Mouse (Mus musculus) frontal cortex, postnatal 36 days (tissue): ENCODE data around the gene Il13.

Experiments
- DNase-seq, 2 experiments: peaks; one replicate each; pipeline ENCODE4 v3.0.0; 2022; ENCODE audit warnings: low spot score in 2 of 2

Gene Il13

GRCm38 (mm10) chr11:53584849-53585248 lies 49.7 kb downstream of the Il13 start:
- DNase-seq = no peak

DNA sequence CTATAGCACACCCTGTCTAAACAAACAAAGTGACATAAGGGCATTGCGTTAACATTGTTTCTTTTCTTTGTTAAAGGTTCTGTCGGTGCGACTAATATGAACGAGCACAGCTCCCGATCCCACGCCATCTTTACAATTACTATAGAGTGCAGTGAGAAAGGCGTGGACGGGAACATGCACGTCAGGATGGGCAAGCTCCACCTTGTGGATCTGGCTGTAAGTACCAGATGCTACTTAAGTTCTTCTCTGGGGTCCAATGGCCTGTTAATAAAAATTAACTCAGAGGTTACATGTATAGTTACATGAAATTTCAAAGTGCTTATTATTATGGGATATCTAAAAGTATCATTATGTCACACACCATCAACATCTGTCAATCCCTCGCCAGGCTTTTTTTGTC lies 51.4 kb downstream of the Il13 start:
- no peak for DNase-seq
